Mouse (Mus musculus): ENCODE data around the gene Tex29. TPM values are rescaled to one million over a fixed set of nuclear protein-coding genes. Genes with fewer than 3 reads are reported as not detected.

Gene Tex29
- total RNA-seq, 2 experiments from 2014 or later = not detected

Other genes starting within 250 kb of the Tex29 start
- 10 to 100 TPM; 11.1 to 11.9 TPM for gene Ankrd10, start 204.7 kb upstream of the Tex29 start, total RNA-seq (2021)
- gene 1700016D06Rik, start 139.4 kb upstream of the Tex29 start, total RNA-seq (2021) = not detected
- 10 to 100 TPM; 31.3 to 32.0 TPM for gene Arhgef7, start 112.8 kb upstream of the Tex29 start, total RNA-seq (2021)